Mouse (Mus musculus): ENCODE results near the gene Gamt.
"Not testable (repeated sequence)": the region's sequence is repeated elsewhere in the genome, so short reads cannot be mapped to it uniquely, and the experiment has no call there.

Gamt gene

DNA sequence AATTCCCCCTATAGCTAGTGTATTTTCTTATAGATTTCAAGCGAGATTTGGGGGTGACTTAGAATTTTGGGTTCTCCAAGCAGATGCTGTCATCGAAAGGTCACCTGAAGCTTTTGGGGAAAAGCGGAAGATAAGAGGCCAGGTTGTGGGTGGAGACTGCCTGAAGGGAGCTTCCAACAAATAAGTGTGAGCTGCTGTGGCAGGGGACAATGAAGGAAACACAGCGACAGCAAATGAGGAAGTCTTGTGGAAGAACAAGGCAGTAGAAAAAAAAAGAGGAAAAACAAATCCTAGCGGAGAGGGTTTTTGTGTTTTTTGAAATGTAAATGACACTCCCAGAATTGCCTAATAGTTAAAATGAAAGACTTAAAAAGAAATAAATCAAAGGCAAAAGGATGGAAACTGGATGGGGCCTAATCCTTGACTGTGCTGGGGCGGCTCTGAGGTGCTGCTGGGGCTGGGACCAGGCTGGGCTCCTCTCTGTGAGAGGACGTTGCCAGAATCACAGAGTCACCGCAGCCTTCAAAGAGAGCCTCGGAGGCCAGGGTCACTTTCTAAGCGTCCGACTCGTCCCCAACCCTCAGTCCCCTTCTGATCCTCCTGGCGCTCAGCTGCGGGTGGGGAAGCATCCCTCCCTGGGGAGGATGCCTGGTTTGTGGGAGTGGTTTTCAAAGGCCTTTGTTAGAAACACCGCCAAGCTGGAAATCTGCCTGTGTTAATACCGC lies 45.6 kb downstream of the Gamt start:
- H3K4me3 ChIP-seq (replicated peaks; ENCODE audit: low read length): peak overlapping the region; percentile 35; the same call in 1 of the 2 replicates
- peaks cover 5% of the 10 kb centered on the region; the same call in 1 of the 2 replicates for H3K27me3 ChIP-seq (ENCODE audit: insufficient read depth, low read length)
- H3K4me1 ChIP-seq (replicated peaks; ENCODE audit: low read depth, low read length): peaks cover 36% of the 10 kb centered on the region
- TF ChIP-seq POU5F1 (IDR thresholded peaks at IDR 0.05; ENCODE audit: borderline replicate concordance, low read length) (no peak), CTCF (conservative IDR thresholded peaks at IDR 0.05; ENCODE audit: low read length) (no peak), NANOG (IDR thresholded peaks at IDR 0.05; ENCODE audit: borderline replicate concordance, low read length) (no peak)
- no peaks in the 10 kb centered on the region for H3K36me3 ChIP-seq (ENCODE audit: insufficient read depth, low read length)
- no peaks in the 10 kb centered on the region for H3K9me3 ChIP-seq (ENCODE audit: low read length)

DNA sequence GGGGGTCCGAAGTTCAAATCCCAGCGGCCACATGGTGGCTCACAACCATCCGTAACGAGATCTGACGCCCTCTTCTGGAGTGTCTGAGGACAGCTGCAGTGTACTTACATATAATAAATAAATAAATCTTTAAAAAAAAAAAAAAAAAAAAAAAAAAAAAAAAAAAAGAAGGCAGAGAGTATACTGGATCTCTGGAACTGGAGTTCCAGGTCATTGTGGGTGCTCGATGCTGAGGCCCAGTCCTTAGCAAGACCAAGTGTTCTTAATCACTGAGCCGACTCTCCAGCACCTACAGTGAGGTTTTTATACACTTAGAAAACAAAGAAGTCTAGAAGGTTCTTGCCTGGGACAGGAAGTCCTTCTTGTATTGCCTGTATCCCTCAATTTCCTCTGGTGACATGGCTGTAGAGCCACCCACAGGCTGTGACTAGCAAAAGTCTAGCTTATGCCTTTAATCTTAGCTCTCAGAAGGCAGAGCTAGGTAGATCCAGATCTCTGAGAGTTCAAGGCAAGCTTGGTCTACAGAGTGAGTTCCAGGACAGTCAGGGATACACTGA lies 49.2 kb downstream of the Gamt start:
- H3K36me3 ChIP-seq (ENCODE audit: insufficient read depth, low read length); H3K9me3 ChIP-seq (ENCODE audit: low read length); H3K4me3 ChIP-seq (replicated peaks; ENCODE audit: low read length): not testable (repeated sequence)
- Histone ChIP-seq H3K27me3 (ENCODE audit: insufficient read depth, low read length) (peaks cover 28% of the 10 kb centered on the region), H3K4me1 (replicated peaks; ENCODE audit: low read depth, low read length) (peaks cover 54% of the 10 kb centered on the region)

DNA sequence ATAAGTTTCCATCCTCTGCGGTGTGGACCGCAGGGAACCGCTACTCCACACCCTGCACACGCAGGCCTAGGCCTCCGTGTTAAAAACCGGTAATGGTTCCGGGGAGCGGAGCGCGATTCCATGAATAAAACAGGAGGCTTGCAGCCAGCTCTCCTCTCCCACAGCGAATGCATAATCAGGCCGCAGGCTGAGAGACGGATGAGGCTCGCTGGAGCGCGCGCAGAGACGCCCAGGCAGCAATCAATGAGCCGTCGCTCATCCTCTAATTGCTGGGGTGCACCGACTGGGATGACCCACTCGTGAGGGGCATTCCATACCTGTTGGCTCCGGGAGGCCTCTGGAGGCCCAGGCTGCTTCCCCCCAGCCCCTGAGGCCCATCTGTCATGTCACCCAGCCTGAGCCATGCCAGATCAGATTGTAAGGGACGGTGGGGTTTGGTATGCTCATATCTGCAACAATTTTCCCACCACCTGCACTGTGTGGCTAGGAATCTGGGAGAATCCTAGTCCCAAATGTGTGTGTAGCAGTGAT lies 51.9 kb downstream of the Gamt start:
- H3K36me3 ChIP-seq (ENCODE audit: insufficient read depth, low read length): no peaks in the 10 kb centered on the region
- peak overlapping the region; percentile 46 for H3K4me3 ChIP-seq (replicated peaks; ENCODE audit: low read length)
- no peaks in the 10 kb centered on the region for H3K9me3 ChIP-seq (ENCODE audit: low read length)
- H3K4me1 ChIP-seq (replicated peaks; ENCODE audit: low read depth, low read length): peaks cover 55% of the 10 kb centered on the region
- peaks cover 31% of the 10 kb centered on the region for H3K27me3 ChIP-seq (ENCODE audit: insufficient read depth, low read length)
- TF ChIP-seq CTCF (conservative IDR thresholded peaks at IDR 0.05; ENCODE audit: low read length): no peak
- no peak for TF ChIP-seq NANOG (IDR thresholded peaks at IDR 0.05; ENCODE audit: borderline replicate concordance, low read length)
- TF ChIP-seq POU5F1 (IDR thresholded peaks at IDR 0.05; ENCODE audit: borderline replicate concordance, low read length): no peak

DNA sequence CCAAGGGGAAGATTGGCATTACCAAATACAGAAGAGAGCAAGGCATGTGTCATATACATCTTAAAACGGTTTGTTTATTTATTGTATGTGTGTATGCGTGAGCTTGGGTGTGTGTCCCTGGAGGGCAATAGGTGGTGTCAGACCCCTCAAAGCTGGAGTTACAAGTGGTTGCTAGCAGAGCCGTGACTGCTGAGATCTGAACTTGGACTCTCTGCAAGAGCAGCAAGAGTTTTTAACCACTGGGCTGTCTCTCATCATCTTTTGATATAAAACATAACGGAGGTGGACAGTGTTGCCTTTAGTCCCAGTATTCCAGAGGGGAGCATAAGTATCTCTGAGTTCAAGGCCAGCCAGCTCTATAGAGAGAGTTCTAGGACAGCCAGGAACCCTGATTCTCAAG lies 52.6 kb downstream of the Gamt start:
- peaks cover 57% of the 10 kb centered on the region for H3K4me1 ChIP-seq (replicated peaks; ENCODE audit: low read depth, low read length)
- no peak overlapping the region for H3K4me3 ChIP-seq (replicated peaks; ENCODE audit: low read length)
- TF ChIP-seq POU5F1 (IDR thresholded peaks at IDR 0.05; ENCODE audit: borderline replicate concordance, low read length) (no peak), CTCF (conservative IDR thresholded peaks at IDR 0.05; ENCODE audit: low read length) (no peak), NANOG (IDR thresholded peaks at IDR 0.05; ENCODE audit: borderline replicate concordance, low read length) (no peak)
- no peaks in the 10 kb centered on the region for H3K9me3 ChIP-seq (ENCODE audit: low read length)
- H3K36me3 ChIP-seq (ENCODE audit: insufficient read depth, low read length): no peaks in the 10 kb centered on the region
- peaks cover 31% of the 10 kb centered on the region for H3K27me3 ChIP-seq (ENCODE audit: insufficient read depth, low read length)

Data from E14TG2a.4 (cell line).